Mouse (Mus musculus) heart, adult 2 months (tissue): Measurements from ENCODE around the gene Atp6v1f. TPM values are rescaled to one million over a fixed set of nuclear protein-coding genes. Genes with fewer than 3 reads are reported as not detected.
A peak's percentile ranks its signal among the peaks of the same experiment; 100 is the strongest.

Experiments
- DNase-seq, 2 experiments: peaks; one replicate each; pipeline ENCODE4 v3.0.0; 2021
- H3K27ac ChIP-seq: fragments of 200-600 bp; 2 replicates; pipeline ENCODE4 v1.8.1; 2022
- H3K27me3 ChIP-seq: fragments of 200-500 bp; 2 replicates; pipeline ENCODE4 v1.6.1; 2012; ENCODE audit warnings: mild to moderate bottlenecking, low read length, inconsistent platforms, mixed read lengths; ENCODE audit not compliant: control insufficient read depth, insufficient read depth
- H3K36me3 ChIP-seq: fragments of 200-500 bp; 2 replicates; pipeline ENCODE4 v1.6.1; 2012; ENCODE audit warnings: low read length, inconsistent platforms; ENCODE audit not compliant: control insufficient read depth, insufficient read depth
- H3K4me1 ChIP-seq: fragments of 200-500 bp; 2 replicates; pipeline ENCODE4 v1.6.1; 2011; ENCODE audit warnings: low read length; ENCODE audit not compliant: control insufficient read depth, insufficient read depth
- H3K4me3 ChIP-seq: fragments of 200-600 bp; 2 replicates; pipeline ENCODE4 v1.8.1; 2022
- H3K79me2 ChIP-seq: fragments of 200-500 bp; replicated peaks from 2 replicates; pipeline ENCODE4 v1.6.1; 2012; ENCODE audit warnings: mild to moderate bottlenecking, inconsistent platforms, low read length, moderate library complexity, mixed read lengths; ENCODE audit not compliant: control insufficient read depth, insufficient read depth
- H3K9ac ChIP-seq: fragments of 200-500 bp; 2 replicates; pipeline ENCODE4 v1.6.1; 2012; ENCODE audit warnings: low read depth, mild to moderate bottlenecking, control low read depth, inconsistent platforms, low read length, mixed read lengths
- CTCF ChIP-seq: fragments of 200-600 bp; IDR thresholded peaks from 2 replicates; pipeline ENCODE4 v1.8.1; 2022; ENCODE audit warnings: antibody characterized with exemption, mild to moderate bottlenecking, moderate library complexity
- EP300 ChIP-seq: fragments of 200-500 bp; IDR thresholded peaks from 2 replicates; pipeline ENCODE4 v1.6.1; 2011; ENCODE audit warnings: low read depth, low read length, control low read depth; ENCODE audit not compliant: insufficient read depth
- POLR2A ChIP-seq: fragments of 200-500 bp; IDR thresholded peaks from 2 replicates; pipeline ENCODE4 v1.6.1; 2011; ENCODE audit warnings: mild to moderate bottlenecking, low read depth, low read length, control low read depth; ENCODE audit not compliant: insufficient read depth
- WGBS: fragments of 180-500 bp; shearing (Covaris S2); methylation state at CpG from one replicate; pipeline ENCODE4 v1.1.7; 2018; 5-methylcytosine and 5-hydroxymethylcytosine counted together
- intact Hi-C: fragments of 180-260 bp; cut with DNase I; formaldehyde crosslinking; loops from one replicate; pipeline ENCODE4 v1.15.1; 2025
- polyA plus RNA-seq: library from polyadenylated mRNA; depleted of rRNA; stranded (reverse); fragments of >200 nt; gene quantifications from 2 replicates; pipeline ENCODE4 v1.2.3, GENCODE M21; 2012
- total RNA-seq, 2 experiments: library from RNA; stranded (reverse); gene quantifications; 2 replicates each; pipeline ENCODE4 v1.2.3; 2021

Atp6v1f gene
- total and polyA plus RNA-seq, 3 experiments: 109 to 186 (median 125) TPM

DNA sequence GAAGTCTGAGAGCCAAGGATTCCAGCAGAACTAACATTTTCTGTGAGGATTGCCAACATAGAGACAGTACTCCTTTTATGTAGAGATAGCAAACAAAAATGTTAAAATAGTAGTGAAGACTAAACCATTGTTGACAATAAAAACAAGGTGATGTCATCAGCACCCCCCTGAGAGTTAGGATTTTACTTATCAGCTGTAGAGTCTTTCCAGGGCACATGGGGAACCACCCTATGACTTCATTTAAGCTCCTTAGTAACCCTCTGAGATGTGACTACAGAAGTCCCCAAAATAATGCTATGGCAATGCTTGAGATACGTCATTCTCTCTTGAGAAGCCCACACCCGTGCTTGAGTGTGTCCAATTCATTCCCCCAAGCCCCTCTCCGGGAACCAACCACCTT lies 4.1 kb upstream of the Atp6v1f start:
- H3K36me3 ChIP-seq: no peaks in the 10 kb centered on the region
- intact Hi-C loops: no loop called here

DNA sequence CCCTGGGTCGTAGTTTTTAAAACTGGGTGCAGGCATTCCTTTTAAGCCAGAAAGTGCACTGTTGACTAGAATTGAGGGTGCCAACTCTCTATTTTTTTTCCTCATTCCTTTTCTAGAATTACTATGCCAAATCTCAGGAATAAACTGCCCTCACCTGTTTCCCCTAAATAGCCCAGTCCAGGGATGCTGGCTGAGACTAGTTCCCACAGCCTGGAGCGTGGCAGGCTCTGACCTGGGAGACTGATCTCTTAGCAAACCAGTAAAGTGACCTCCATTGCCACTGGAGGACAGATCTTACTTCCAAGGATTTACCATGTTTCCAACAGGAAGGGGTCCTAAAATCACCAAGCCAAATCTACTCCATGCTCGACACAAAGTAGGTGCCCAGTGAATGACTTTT lies 1.3 kb downstream of the Atp6v1f start:
- H3K36me3 ChIP-seq: no peaks in the 10 kb centered on the region
- TF ChIP-seq POLR2A: no peak
- no peak for TF ChIP-seq EP300
- TF ChIP-seq CTCF: no peak
- no peaks in the 10 kb centered on the region; the same call in 1 of the 2 replicates for H3K4me1 ChIP-seq
- DNase-seq: no peak
- H3K4me3 ChIP-seq: no peak overlapping the region
- 87% methylated on average over 3 of the region's 3 CpGs for WGBS
- H3K79me2 ChIP-seq: no peaks in the 10 kb centered on the region
- H3K27me3 ChIP-seq: no peaks in the 10 kb centered on the region
- intact Hi-C loops: no loop called here
- H3K27ac ChIP-seq: no peak overlapping the region
- no peak overlapping the region for H3K9ac ChIP-seq

More for the DNA sequence above, 4.1 kb upstream of the Atp6v1f start:
- no peaks in the 10 kb centered on the region; the same call in 1 of the 2 replicates for H3K4me1 ChIP-seq
- H3K27me3 ChIP-seq: no peaks in the 10 kb centered on the region
- 56% methylated on average over 3 of the region's 3 CpGs for WGBS
- DNase-seq: no peak
- no peak overlapping the region for H3K4me3 ChIP-seq
- no peak overlapping the region for H3K27ac ChIP-seq
- TF ChIP-seq CTCF (no peak), POLR2A (no peak), EP300 (no peak)
- no peak overlapping the region for H3K9ac ChIP-seq
- no peaks in the 10 kb centered on the region for H3K79me2 ChIP-seq

DNA sequence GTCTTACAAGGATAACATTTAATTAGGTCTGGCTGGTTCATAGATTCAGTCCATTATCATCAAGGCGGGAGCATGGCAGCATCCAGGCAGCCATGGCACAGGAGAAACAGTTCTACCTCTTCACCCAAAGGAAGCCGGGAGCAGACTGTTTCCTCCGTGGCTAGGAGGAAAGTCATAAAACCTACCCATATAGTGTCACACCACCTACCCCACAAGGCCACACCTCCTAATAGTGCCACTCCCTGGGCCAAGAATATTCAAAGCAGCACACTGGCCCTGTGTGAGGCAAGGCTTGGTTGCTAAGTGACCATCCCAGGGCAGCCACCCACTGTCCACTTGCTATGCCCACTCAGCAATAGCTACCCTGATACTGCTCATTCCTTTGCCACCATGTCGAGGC lies 3.6 kb downstream of the Atp6v1f start, which contains the start of gene Atp6v1fnb:
Gene Atp6v1fnb (plus strand): TSS at position 301 of the 400 bp plus-strand sequence.
- no peaks in the 10 kb centered on the region for H3K79me2 ChIP-seq
- H3K27ac ChIP-seq: no peak within 1 kb of the TSS
- TF ChIP-seq EP300 (no peak), CTCF (no peak), POLR2A (no peak)
- DNase-seq: no peak
- no peaks in the 10 kb centered on the region for H3K27me3 ChIP-seq
- intact Hi-C loops: loop anchor here (5.0 kb wide), 2 partner anchors 124 to 136 kb away; partner anchors contain the start of genes Calu and Tnpo3
- H3K4me1 ChIP-seq: no peaks in the 10 kb centered on the region; the same call in 1 of the 2 replicates
- WGBS: 94% methylated on average over 4 of the region's 4 CpGs
- H3K4me3 ChIP-seq: no peak within 1 kb of the TSS
- H3K9ac ChIP-seq: no peak within 1 kb of the TSS
- H3K36me3 ChIP-seq: no peaks in the 10 kb centered on the region

DNA sequence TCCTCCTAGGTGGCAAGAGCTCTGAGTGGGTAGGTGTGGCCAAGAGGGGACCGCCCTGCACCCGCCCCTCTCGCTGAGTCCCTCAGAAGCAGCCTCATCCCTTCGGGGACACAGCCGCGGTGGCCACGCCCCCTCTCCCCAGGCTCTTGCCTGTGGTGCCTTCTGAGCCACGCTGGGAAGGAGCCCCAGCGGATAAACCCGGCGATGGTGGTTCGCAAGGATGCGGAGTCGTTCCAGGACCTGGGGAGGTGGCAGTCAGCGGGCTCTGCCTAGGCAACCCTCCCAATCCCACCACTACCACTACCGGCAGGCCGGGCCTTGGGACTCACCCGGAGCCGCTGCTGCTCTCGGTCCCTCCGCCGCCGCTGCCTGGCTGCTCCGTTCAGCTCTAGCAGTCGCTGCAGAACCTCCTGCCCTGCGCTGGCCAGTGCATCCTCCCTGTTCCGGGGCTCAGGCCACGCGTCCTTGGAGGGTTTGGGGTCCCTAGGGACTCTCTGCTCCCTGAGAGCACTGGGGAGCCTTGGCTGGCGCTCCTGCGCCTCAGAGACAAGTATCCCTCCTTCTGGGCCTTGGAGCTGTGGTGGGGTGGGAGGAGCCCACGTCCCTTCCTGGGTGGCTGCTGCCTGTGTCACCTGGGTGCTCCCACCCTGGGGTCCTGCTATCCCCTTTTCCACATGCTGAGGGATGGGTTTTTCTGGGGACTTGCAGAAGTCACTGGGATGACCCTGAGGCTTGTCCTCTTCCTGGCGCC lies 6.6 kb downstream of the Atp6v1f start:
- Histone ChIP-seq H3K27ac (no peak overlapping the region), H3K36me3 (no peaks in the 10 kb centered on the region), H3K9ac (0 out of 2 replicates have a peak overlapping the region, but pooled peaks have one; percentile 6), H3K79me2 (no peaks in the 10 kb centered on the region), H3K27me3 (no peaks in the 10 kb centered on the region), H3K4me3 (peak overlapping the region; percentile 44), H3K4me1 (no peaks in the 10 kb centered on the region)
- DNase-seq: peak; percentile 79 to 81
- TF ChIP-seq POLR2A: no peak
- no peak for TF ChIP-seq EP300
- no peak for TF ChIP-seq CTCF
- WGBS: 8% methylated on average over 33 of the region's 33 CpGs
- intact Hi-C loops: loop anchor here (5.0 kb wide), 2 partner anchors 127 to 133 kb away; partner anchors contain the start of genes Calu and Tnpo3

DNA sequence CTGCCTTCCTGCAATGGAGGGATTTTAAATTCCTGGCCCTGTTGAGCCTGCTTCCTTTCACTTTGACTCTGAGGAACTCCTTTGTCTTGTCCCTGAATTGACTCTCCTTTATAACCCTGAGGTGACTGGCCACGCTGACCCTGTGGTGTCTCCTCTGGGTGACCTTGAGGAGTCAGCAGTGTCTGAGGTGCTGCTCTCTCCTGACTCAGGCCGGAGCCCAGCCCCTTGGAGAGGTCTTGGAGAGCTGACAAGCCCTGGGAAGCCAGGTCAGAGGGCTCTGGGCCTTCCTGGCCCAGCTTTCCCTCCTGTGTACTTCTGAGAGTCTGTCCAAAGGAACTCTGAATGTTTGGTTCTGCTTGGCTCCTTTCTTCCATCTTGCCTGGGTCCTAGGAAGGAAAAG lies 7.2 kb downstream of the Atp6v1f start:
- H3K36me3 ChIP-seq: no peaks in the 10 kb centered on the region
- WGBS: 65% methylated on average over 2 of the region's 2 CpGs
- TF ChIP-seq CTCF: no peak
- no peak for TF ChIP-seq POLR2A
- TF ChIP-seq EP300: no peak
- H3K27me3 ChIP-seq: no peaks in the 10 kb centered on the region
- no peak overlapping the region for H3K27ac ChIP-seq
- H3K9ac ChIP-seq: no peak overlapping the region
- no peak overlapping the region for H3K4me3 ChIP-seq
- no peaks in the 10 kb centered on the region for H3K79me2 ChIP-seq
- no peak for DNase-seq
- H3K4me1 ChIP-seq: no peaks in the 10 kb centered on the region
- intact Hi-C loops: loop anchor here (5.0 kb wide), 2 partner anchors 127 to 133 kb away; partner anchors contain the start of genes Calu and Tnpo3

DNA sequence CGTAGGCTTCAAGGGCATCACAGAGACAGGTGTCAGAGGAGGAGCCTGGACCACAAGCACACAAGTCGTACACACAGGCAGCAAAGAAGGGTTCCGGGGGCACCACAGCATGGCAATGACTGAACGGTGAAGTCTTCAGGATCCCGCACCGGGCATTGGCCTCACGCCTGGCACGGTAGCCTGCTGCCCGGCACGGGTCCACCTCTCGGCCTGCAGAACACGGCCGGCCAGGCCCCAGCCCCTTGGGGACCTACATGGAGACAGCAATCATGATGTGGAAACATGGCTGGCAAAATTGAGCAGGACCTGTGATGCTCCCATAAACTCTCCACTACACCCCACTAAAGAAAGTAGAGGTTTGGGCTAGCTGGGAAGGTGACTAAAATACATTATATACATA lies 15.2 kb downstream of the Atp6v1f start:
- TF ChIP-seq CTCF: no peak
- no peak for TF ChIP-seq EP300
- no peak for TF ChIP-seq POLR2A
- H3K4me3 ChIP-seq: no peak overlapping the region
- no peak for DNase-seq
- H3K9ac ChIP-seq: no peak overlapping the region
- H3K27me3 ChIP-seq: no peaks in the 10 kb centered on the region
- 0 out of 2 replicates have a peak, but pooled peaks cover 1% of the 10 kb centered on the region for H3K4me1 ChIP-seq
- H3K27ac ChIP-seq: no peak overlapping the region
- 94% methylated on average over 13 of the region's 13 CpGs for WGBS
- no peaks in the 10 kb centered on the region for H3K36me3 ChIP-seq
- intact Hi-C loops: no loop called here
- H3K79me2 ChIP-seq: no peaks in the 10 kb centered on the region
